Mouse (Mus musculus) liver, adult 2 months (tissue): Measurements from ENCODE around the gene Med29.

Experiments used
- CTCF ChIP-seq: fragments of 200-500 bp; IDR thresholded peaks from 2 replicates; pipeline ENCODE4 v1.5.1; 2011; ENCODE audit warnings: low read depth, low read length, control low read depth
- POLR2A ChIP-seq: fragments of 200-500 bp; IDR thresholded peaks from 2 replicates; pipeline ENCODE4 v1.6.1; 2011; ENCODE audit warnings: low read length, control low read depth; ENCODE audit not compliant: insufficient read depth; ENCODE audit errors: extremely low read depth

DNA sequence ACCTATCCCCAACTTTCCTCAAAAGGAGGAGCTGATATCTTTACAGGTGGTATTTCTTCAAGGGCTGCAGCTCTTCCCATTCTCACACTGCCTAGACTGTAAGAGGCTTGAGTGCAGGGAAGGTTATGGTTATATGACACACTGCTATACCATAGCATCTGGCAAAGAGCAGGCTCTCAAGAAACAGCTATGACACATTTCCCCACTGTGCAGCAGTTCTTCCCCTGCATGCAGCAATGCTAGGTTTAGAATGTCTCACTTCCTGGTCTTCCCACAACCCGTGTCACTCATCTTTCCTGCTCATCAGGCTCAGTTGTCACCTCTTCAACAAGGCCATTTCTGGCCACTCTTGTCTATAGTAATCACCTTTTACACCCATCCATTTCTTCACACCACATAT lies 38.0 kb upstream of the Med29 start:
- TF ChIP-seq CTCF (no peak), POLR2A (no peak)
